Mouse (Mus musculus) telencephalon, adult 2 months (tissue): Measurements from ENCODE around the gene Gpr146.

ENCODE experiments used
- DNase-seq: peaks from one replicate; pipeline ENCODE4 v3.0.0-alpha.2; 2011; ENCODE audit warnings: low read depth, low spot score

Gene Gpr146

GRCm38 (mm10) chr5:139398786-139399185 lies 21.3 kb downstream of the Gpr146 start:
- DNase-seq: no peak

DNA sequence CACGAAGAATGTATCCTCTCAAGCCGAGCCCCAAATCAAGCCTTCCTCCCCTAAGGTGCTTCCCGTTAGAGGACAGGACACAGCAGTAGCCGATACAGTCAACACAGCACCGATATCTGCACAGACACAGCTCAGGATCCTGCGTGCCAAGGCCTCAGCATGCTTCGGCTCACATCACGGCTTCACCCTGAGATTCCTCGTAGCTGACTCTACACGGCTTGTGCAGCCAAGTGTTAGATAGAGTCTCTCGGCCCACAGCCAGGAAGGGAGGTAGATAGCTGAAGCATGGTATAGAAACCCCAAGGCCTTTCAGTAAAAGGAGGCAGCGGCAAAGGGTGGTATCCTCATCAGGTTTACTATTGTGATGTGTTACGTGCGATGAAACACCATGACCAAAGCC lies 22.5 kb downstream of the Gpr146 start:
- DNase-seq: no peak

DNA sequence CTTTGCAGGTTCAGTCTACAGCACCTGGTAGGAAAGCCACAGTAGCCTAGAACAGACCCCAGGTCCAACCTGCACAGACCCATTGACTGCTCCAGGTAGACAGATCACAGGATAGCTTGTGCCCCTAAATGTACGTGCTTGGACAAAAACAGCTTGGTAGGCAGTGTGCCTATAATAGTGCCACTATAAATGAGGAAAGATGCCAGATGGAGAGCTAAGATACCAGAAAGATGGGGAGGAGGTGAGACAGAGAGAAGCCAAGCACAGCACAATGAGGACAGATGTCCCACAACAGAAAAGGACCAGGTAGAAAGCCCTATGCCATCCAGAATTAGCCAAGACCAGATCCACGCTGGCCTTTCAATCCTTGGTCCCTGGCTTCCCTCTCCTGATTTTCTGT lies 24.6 kb downstream of the Gpr146 start:
- DNase-seq: peak; percentile 55

- DNase-seq: no peak
Measured at GRCm38 (mm10) chr5:139403692-139404260, 26.3 kb downstream of the Gpr146 start.

GRCm38 (mm10) chr5:139404801-139405401 lies 27.4 kb downstream of the Gpr146 start, which contains the start of gene C130050O18Rik:
Gene C130050O18Rik, plus strand, starts transcription at chr5:139405280.
- no peak for DNase-seq

- DNase-seq: no peak
Measured at GRCm38 (mm10) chr5:139405478-139405877, 28.0 kb downstream of the Gpr146 start.

GRCm38 (mm10) chr5:139405953-139406352 lies 28.5 kb downstream of the Gpr146 start:
- DNase-seq: no peak

GRCm38 (mm10) chr5:139407121-139407885 lies 29.8 kb downstream of the Gpr146 start:
- DNase-seq: no peak

GRCm38 (mm10) chr5:139408511-139408910 lies 31.0 kb downstream of the Gpr146 start:
- DNase-seq: no peak

DNA sequence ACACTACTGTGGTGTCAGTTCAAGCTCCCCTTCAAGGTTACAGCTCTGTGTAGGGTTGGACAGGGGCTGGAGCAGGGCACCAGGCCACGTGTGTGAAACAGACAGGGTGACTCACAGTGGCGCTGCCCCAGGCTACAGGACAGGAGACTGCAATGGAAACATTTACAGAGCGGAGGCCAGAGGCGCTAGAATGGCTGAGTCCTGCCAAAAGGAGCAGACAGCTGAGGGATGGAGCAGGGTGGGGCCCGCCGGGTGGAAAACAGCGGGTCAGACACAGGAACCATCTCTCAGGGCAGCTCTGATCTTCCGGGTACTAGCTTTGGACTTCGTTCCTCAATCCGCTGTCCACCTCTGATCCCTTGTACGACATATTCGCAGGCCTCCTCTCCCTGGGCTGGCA lies 31.9 kb downstream of the Gpr146 start:
- no peak for DNase-seq

GRCm38 (mm10) chr5:139410056-139410455 lies 32.6 kb downstream of the Gpr146 start:
- DNase-seq: no peak

GRCm38 (mm10) chr5:139411117-139411516 lies 33.6 kb downstream of the Gpr146 start:
- no peak for DNase-seq

GRCm38 (mm10) chr5:139411665-139412314 lies 34.3 kb downstream of the Gpr146 start:
- no peak for DNase-seq

GRCm38 (mm10) chr5:139413545-139413944 lies 36.0 kb downstream of the Gpr146 start:
- no peak for DNase-seq

DNA sequence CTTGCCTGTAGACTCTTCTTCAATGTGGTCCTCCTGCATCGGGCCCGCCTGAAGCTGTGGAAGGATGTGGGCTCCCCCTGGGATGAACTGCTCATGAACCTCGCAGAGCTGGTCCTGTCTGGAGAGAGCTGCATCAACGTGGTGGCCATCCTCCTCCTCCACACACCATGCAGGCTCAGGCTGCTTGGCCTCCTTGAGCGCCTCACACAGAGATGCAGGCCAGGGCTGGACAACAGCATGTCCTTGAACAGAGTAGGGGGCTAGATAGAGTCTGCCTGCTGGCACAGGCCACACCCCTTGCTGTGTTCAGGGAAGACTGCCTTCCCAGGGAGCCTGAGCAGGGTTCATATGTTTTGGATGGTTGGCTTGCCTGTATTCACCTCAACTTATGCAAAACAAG lies 37.5 kb downstream of the Gpr146 start:
- DNase-seq: no peak

DNA sequence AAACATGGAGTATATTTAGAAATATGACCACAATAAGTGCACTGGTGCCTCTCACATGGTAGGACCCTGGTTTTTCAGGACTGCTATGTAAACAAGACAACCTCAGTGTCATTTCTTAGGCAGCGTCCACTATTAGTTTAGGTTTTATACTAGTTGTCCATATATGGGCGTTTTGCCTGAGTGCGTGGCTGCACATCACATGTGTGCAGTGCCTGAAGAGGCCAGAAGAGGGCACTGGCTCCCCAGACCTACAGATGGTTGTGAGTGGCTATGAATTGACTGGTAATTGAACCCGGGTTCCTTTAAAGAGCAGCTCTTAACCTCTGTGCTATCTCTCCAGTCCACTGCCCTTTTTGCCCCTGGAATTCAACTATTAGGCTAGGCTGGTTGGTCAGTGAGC lies 39.4 kb downstream of the Gpr146 start:
- no peak for DNase-seq

DNA sequence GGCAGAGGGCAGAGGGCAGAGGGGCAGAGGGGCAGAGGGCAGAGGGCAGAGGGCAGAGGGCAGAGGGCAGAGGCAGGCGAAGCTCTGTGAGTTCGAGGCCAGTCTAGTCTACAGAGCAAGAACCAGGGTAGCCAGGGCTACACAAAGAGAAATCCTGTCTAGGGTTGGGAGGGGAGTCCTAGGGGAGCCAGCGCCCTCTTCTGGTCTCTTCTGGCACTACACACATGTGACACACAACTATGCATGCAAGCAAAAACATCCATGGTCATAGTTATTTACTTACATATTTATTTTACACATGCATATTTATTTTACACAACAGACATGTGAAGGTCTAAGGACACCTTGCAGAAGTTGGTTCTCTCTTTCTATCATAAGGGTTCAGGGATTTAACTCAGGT lies 40.0 kb downstream of the Gpr146 start:
- DNase-seq: no peak

DNA sequence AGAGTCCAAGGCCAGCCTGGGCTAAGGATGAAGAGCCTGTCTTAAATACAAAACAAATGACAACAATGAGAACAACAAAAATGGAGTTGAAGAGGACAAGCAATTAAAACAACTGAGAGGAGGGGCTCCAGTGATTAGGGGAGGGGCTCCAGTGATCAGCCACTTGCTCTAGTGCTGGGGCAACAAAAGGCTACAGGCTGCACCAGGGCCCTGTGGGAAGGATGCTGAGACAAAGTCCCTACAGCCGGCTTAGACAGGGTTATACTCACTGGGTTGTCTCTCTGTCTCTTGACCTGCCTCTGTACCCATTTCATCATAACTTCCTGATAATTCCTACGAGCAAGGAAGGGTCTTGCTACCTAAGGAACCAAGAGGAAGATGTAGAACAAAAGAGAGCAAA lies 40.6 kb downstream of the Gpr146 start:
- DNase-seq: no peak

DNA sequence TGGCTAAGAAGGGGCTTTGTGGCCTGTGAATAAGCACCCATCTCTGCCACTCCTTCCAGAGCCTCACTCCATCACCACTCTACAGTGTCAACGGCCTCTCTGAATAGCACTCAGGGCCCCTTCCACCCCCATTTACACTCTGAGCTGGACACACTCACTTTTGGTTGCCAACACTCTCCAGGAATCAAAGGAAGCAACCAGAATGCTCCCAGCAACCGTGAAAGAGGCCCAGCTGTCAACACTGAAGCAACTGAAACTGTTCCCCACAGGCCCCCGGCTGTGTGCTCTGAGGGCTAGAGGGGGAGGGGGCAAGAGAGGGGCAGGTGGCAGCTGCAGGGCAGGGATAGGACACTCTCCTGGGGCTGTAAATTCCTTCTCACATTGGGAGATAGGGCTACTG lies 41.1 kb downstream of the Gpr146 start:
- no peak for DNase-seq

DNA sequence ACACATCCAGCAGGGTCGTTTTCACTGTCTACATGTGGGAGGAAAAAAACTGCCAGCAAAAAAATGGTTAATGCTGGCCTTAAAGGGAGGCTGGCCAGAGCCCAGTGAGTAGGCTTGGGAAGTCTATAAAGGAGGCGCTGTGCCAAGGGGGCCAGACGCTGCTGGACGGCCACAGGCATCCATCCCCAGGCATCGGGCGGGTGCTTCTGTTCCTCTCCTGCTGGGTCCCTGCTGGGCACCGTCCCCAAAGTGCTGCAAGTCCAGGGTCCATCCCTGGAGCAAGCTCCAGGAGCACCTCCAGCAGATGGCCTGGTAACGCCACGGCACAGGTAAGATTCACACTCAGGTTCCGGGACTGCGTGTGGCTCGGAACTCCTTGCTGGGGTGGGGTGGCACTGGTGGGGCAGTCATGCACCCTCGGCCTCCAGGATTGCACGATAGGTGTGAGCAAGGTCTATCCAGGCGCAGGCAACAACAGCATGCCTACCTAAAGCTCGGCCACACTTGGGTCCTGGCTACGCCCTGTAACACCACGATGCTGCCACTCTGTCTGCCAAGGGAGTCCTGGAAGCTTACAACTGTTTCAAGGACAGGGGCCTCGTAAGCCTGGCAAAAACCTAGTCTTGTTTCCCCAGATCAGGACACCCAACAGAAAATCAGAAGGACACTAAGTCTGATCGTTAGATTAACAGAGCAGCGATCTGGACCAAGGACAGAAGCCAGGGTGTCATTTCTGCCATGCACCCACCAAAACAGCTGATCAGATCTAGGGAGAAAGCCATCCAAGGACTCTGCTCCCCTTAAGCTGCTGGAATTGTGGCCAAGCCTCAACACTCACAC lies 45.7 kb downstream of the Gpr146 start, which contains the start of gene Gper1:
TSS of gene Gper1 (plus strand) at position 126 of the 840 bp plus-strand sequence.
- no peak for DNase-seq

DNA sequence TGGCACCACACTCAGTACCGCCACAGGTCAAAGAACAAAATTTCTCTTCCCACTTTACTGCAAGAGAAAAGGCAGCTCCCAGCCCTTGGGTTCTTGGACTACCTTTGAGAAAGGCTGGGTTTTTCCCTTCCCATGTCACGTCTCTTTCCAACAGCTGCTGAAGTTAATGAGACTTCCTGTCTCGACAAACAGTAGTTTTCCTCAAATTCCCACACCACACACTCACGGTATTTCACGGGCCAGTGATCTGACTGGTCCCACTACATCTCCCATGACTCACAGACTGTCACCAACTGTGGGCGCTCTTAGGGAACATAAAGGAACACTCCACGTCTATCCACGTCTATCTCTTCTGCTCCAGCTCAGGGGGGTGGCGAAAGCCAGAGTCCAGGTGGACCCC lies 47.7 kb downstream of the Gpr146 start:
- DNase-seq: no peak
